In genomic region chr4:137468260-137469080, GRCm38 (mm10) we compare ENCODE assay signal across 8 mouse cellular contexts. TPM values are rescaled to one million over a fixed set of nuclear protein-coding genes. Genes with fewer than 3 reads are reported as not detected.
DNase-seq lines count a peak whose midpoint lies in the region; ATAC-seq lines count a peak whose summit lies in the region.

Hspg2 (plus strand) TSS chr4:137468769.

- intact Hi-C loops in left cerebral cortex, postnatal 25 days (cut with DNase I), result no loop called here

- no peaks in the 10 kb centered on the region for H3K27me3 ChIP-seq in embryonic facial prominence, embryonic 11.5 days (ENCODE audit: control insufficient read depth, insufficient read depth, low read length)
- no peaks in the 10 kb centered on the region for H3K27me3 ChIP-seq in intestine, embryonic 16.5 days (replicated peaks; ENCODE audit: control insufficient read depth, insufficient read depth, low read length)
- peaks cover 23% of the 10 kb centered on the region; the same call in 1 of the 2 replicates for H3K27me3 ChIP-seq in midbrain, embryonic 10.5 days (ENCODE audit: low read depth, poor library complexity, severe bottlenecking)

- 2% methylated on average over 65 of the region's 72 CpGs for WGBS in embryonic facial prominence, embryonic 11.5 days
- under 1% methylated on average over 64 of the region's 72 CpGs for WGBS in intestine, embryonic 16.5 days
- WGBS in midbrain, embryonic 10.5 days, result 1% methylated on average over 61 of the region's 72 CpGs

- H3K27ac ChIP-seq in embryonic facial prominence, embryonic 11.5 days (replicated peaks; ENCODE audit: low read depth, low read length), result peak within 1 kb of the TSS; percentile 42
- H3K27ac ChIP-seq in intestine, embryonic 16.5 days (ENCODE audit: low read length), result peak within 1 kb of the TSS; percentile 80
- peak within 1 kb of the TSS; percentile 92 for H3K27ac ChIP-seq in midbrain, embryonic 10.5 days (replicated peaks)

- DNase-seq in adrenal gland, postnatal 14 days, result peak; percentile 99
- peak; percentile 99 for DNase-seq in embryonic facial prominence, embryonic 11.5 days (ENCODE audit: low spot score)
- DNase-seq in gonadal fat pad, adult 2 months (ENCODE audit: low read depth), result no peak
- DNase-seq in left cerebral cortex, postnatal 25 days (ENCODE audit: low spot score in 2 of 2), result peak; percentile 72 to 77
- peak; percentile 99 for DNase-seq in midbrain, embryonic 10.5 days (ENCODE audit: low spot score)
- DNase-seq in right cerebral cortex, postnatal 36 days (ENCODE audit: low spot score in 2 of 2), result peak; percentile 59 to 65
- DNase-seq in urinary bladder, postnatal 4 days (ENCODE audit: low spot score in 2 of 2), result peak; percentile 99

- peak within 1 kb of the TSS; percentile 91 for H3K4me2 ChIP-seq in embryonic facial prominence, embryonic 11.5 days (ENCODE audit: low read depth, low read length)
- H3K4me2 ChIP-seq in intestine, embryonic 16.5 days (ENCODE audit: low read depth, low read length), result peak within 1 kb of the TSS; percentile 73

- H3K4me3 ChIP-seq in embryonic facial prominence, embryonic 11.5 days (ENCODE audit: low read depth, low read length), result peak within 1 kb of the TSS; percentile 76
- H3K4me3 ChIP-seq in intestine, embryonic 16.5 days (ENCODE audit: low read length), result peak within 1 kb of the TSS; percentile 76
- peak within 1 kb of the TSS; percentile 79 for H3K4me3 ChIP-seq in midbrain, embryonic 10.5 days

- peak within 1 kb of the TSS; percentile 79 for H3K9ac ChIP-seq in embryonic facial prominence, embryonic 11.5 days (replicated peaks; ENCODE audit: low read length)
- H3K9ac ChIP-seq in intestine, embryonic 16.5 days (ENCODE audit: low read depth, low read length), result peak within 1 kb of the TSS; percentile 91

- H3K9me3 ChIP-seq in embryonic facial prominence, embryonic 11.5 days (replicated peaks; ENCODE audit: control insufficient read depth, low read length), result no peaks in the 10 kb centered on the region
- no peaks in the 10 kb centered on the region for H3K9me3 ChIP-seq in intestine, embryonic 16.5 days (ENCODE audit: control insufficient read depth, low read length)
- no peaks in the 10 kb centered on the region for H3K9me3 ChIP-seq in midbrain, embryonic 10.5 days (replicated peaks)

- no peaks in the 10 kb centered on the region for H3K4me1 ChIP-seq in embryonic facial prominence, embryonic 11.5 days (ENCODE audit: control insufficient read depth, insufficient read depth, low read length)
- peaks cover 44% of the 10 kb centered on the region for H3K4me1 ChIP-seq in intestine, embryonic 16.5 days (ENCODE audit: control insufficient read depth, insufficient read depth, low read length)
- H3K4me1 ChIP-seq in midbrain, embryonic 10.5 days, result peaks cover 60% of the 10 kb centered on the region

- no peaks in the 10 kb centered on the region for H3K36me3 ChIP-seq in embryonic facial prominence, embryonic 11.5 days (replicated peaks; ENCODE audit: control insufficient read depth, insufficient read depth, low read depth, low read length)
- H3K36me3 ChIP-seq in intestine, embryonic 16.5 days (ENCODE audit: control insufficient read depth, insufficient read depth, low read length), result no peaks in the 10 kb centered on the region
- no peaks in the 10 kb centered on the region for H3K36me3 ChIP-seq in midbrain, embryonic 10.5 days

- peak; percentile 87 for ATAC-seq in embryonic facial prominence, embryonic 11.5 days (replicated peaks; ENCODE audit: insufficient number of reproducible peaks, low FRiP score, low TSS enrichment, low read depth)
- peak; percentile 82 for ATAC-seq in intestine, embryonic 16.5 days

RNA-seq across cellular contexts. Expression of gene Hspg2, which starts in this region (rescaled TPM):
- total RNA-seq in adrenal gland, postnatal 14 days (2021), result 230 and 242 TPM in 2 replicates
- 14.4 and 17.6 TPM in 2 replicates for polyA plus RNA-seq in embryonic facial prominence, embryonic 11.5 days (2014; fragmentation: Nextera tagmentation; extraction: Ambion mirVana)
- polyA plus RNA-seq in gonadal fat pad, adult 2 months (2012; rRNA removed), result 49.9 and 64.1 TPM in 2 replicates
- 24.5 TPM in 2 replicates for polyA plus RNA-seq in intestine, embryonic 16.5 days (2015; fragmentation: Nextera tagmentation; extraction: Ambion mirVana)
- 1 to 10 TPM; 6.2 to 6.4 TPM for total RNA-seq in left cerebral cortex, postnatal 25 days (2021)
- polyA plus RNA-seq in midbrain, embryonic 10.5 days (2016; fragmentation: Nextera tagmentation; extraction: Ambion mirVana), result 11.6 and 15.3 TPM in 2 replicates

Comparison
In these comparisons a context has a peak if more than half of its experiments do, and no peak if none do; other contexts are left out.
1. RNA of gene Hspg2 (total RNA-seq): 230 to 242 TPM in adrenal gland, postnatal 14 days; 6.2 to 6.4 TPM in left cerebral cortex, postnatal 25 days; every median in the first group is over 10 times any median in the second.
2. H3K27ac ChIP-seq: peak in every context shown above with its lines; median percentile 92 in midbrain, embryonic 10.5 days; 80 in intestine, embryonic 16.5 days; 42 in embryonic facial prominence, embryonic 11.5 days.
3. Peak in every context shown above with its lines, with median percentiles within 50 percentile points of each other: H3K4me3 ChIP-seq.